Mouse (Mus musculus) NIH3T3 (cell line): Measurements from ENCODE around the gene Gm6882.
"Not testable (repeated sequence)": the region's sequence is repeated elsewhere in the genome, so short reads cannot be mapped to it uniquely, and the experiment has no call there.

ENCODE experiments used
- DNase-seq: peaks from one replicate; pipeline ENCODE4 v3.0.0-alpha.2; 2012; ENCODE audit warnings: low read depth

Gene Gm6882

GRCm38 (mm10) chr7:21432645-21433044 lies at the start of gene Gm6882:
Gm6882 (minus strand) TSS chr7:21432745.
- not testable (repeated sequence) for DNase-seq
